Mouse (Mus musculus) heart, embryonic 10.5 days (tissue): ENCODE results near the gene 1700029F12Rik. TPM values are rescaled to one million over a fixed set of nuclear protein-coding genes. Genes with fewer than 3 reads are reported as not detected.
A peak's percentile ranks its signal among the peaks of the same experiment; 100 is the strongest.
"Not testable (repeated sequence)": the region's sequence is repeated elsewhere in the genome, so short reads cannot be mapped to it uniquely, and the experiment has no call there.

Experiments used
- DNase-seq: peaks from one replicate; pipeline ENCODE4 v3.0.0-alpha.2; 2017; ENCODE audit warnings: low spot score
- H3K27ac ChIP-seq: fragments of 300-500 bp; sonication (generic); 2 replicates; pipeline ENCODE4 v1.5.1; 2016; ENCODE audit warnings: mild to moderate bottlenecking
- H3K27me3 ChIP-seq: fragments of 300-500 bp; sonication (generic); 2 replicates; pipeline ENCODE4 v1.6.1; 2016; ENCODE audit warnings: mild to moderate bottlenecking; ENCODE audit not compliant: poor library complexity, insufficient read depth, severe bottlenecking
- H3K36me3 ChIP-seq: fragments of 300-500 bp; sonication (generic); 2 replicates; pipeline ENCODE4 v1.6.1; 2016; ENCODE audit warnings: mild to moderate bottlenecking, moderate library complexity
- H3K4me1 ChIP-seq: fragments of 300-500 bp; sonication (generic); 2 replicates; pipeline ENCODE4 v1.6.1; 2016; ENCODE audit warnings: mild to moderate bottlenecking
- H3K4me3 ChIP-seq: fragments of 300-500 bp; sonication (generic); 2 replicates; pipeline ENCODE4 v1.5.1; 2016; ENCODE audit warnings: mild to moderate bottlenecking, moderate library complexity
- H3K9me3 ChIP-seq: fragments of 300-500 bp; sonication (generic); 2 replicates; pipeline ENCODE4 v1.6.1; 2016; ENCODE audit warnings: mild to moderate bottlenecking, moderate library complexity
- WGBS: fragments of 180-500 bp; shearing (Covaris S2); methylation state at CpG from one replicate; pipeline ENCODE4 v1.1.7; 2016; 5-methylcytosine and 5-hydroxymethylcytosine counted together
- polyA plus RNA-seq: library from polyadenylated mRNA; unstranded; fragments of >200 nt; fragmentation: Nextera tagmentation; extraction: Ambion mirVana; gene quantifications from 2 replicates; pipeline ENCODE4 v1.2.1, GENCODE M21; 2016

1700029F12Rik gene
- polyA plus RNA-seq, 1 experiment from 2014 or later: not detected

- H3K27me3 ChIP-seq, H3K9me3 ChIP-seq, H3K36me3 ChIP-seq, H3K4me3 ChIP-seq, DNase-seq: not testable (repeated sequence)
- Histone ChIP-seq H3K4me1 (peaks cover 19% of the 10 kb centered on the region), H3K27ac (peak overlapping the region; percentile 54; the same call in 1 of the 2 replicates)
- 39% methylated on average over 18 of the region's 18 CpGs for WGBS
Observed at GRCm38 (mm10) chr13:97064844-97065621, 30.9 kb upstream of the 1700029F12Rik start.

GRCm38 (mm10) chr13:97064413-97064812 lies 30.3 kb upstream of the 1700029F12Rik start:
- no peak for DNase-seq
- H3K4me3 ChIP-seq: no peak overlapping the region
- no peaks in the 10 kb centered on the region for H3K27me3 ChIP-seq
- H3K27ac ChIP-seq: peak overlapping the region; percentile 54; the same call in 1 of the 2 replicates
- no peaks in the 10 kb centered on the region for H3K9me3 ChIP-seq
- WGBS: 48% methylated on average over 3 of the region's 3 CpGs
- H3K4me1 ChIP-seq: peaks cover 15% of the 10 kb centered on the region
- H3K36me3 ChIP-seq: no peaks in the 10 kb centered on the region

GRCm38 (mm10) chr13:97063431-97063830 lies 29.3 kb upstream of the 1700029F12Rik start:
- DNase-seq: no peak
- Histone ChIP-seq H3K27ac (no peak overlapping the region), H3K4me3 (no peak overlapping the region), H3K27me3 (no peaks in the 10 kb centered on the region), H3K9me3 (no peaks in the 10 kb centered on the region), H3K4me1 (peaks cover 15% of the 10 kb centered on the region), H3K36me3 (no peaks in the 10 kb centered on the region)
- 69% methylated on average over 2 of the region's 2 CpGs for WGBS

- Histone ChIP-seq H3K27me3 (no peaks in the 10 kb centered on the region), H3K36me3 (no peaks in the 10 kb centered on the region), H3K4me3 (no peak overlapping the region), H3K27ac (no peak overlapping the region), H3K4me1 (peaks cover 13% of the 10 kb centered on the region), H3K9me3 (no peaks in the 10 kb centered on the region)
- 79% methylated on average over 3 of the region's 3 CpGs for WGBS
- DNase-seq: no peak
Observed at GRCm38 (mm10) chr13:97062151-97062550, 28.0 kb upstream of the 1700029F12Rik start.

GRCm38 (mm10) chr13:97060331-97060730 lies 26.2 kb upstream of the 1700029F12Rik start:
- WGBS: 58% methylated on average over 3 of the region's 8 CpGs
- no peak for DNase-seq
- H3K4me1 ChIP-seq: peaks cover 13% of the 10 kb centered on the region
- no peaks in the 10 kb centered on the region for H3K27me3 ChIP-seq
- H3K9me3 ChIP-seq: no peaks in the 10 kb centered on the region
- H3K27ac ChIP-seq: no peak overlapping the region
- no peak overlapping the region for H3K4me3 ChIP-seq
- no peaks in the 10 kb centered on the region for H3K36me3 ChIP-seq

- no peak for DNase-seq
- no peaks in the 10 kb centered on the region for H3K36me3 ChIP-seq
- WGBS: 89% methylated on average over 6 of the region's 6 CpGs
- H3K4me3 ChIP-seq: no peak overlapping the region
- no peaks in the 10 kb centered on the region for H3K27me3 ChIP-seq
- peaks cover 12% of the 10 kb centered on the region for H3K4me1 ChIP-seq
- H3K9me3 ChIP-seq: no peaks in the 10 kb centered on the region
- no peak overlapping the region for H3K27ac ChIP-seq
Observed at GRCm38 (mm10) chr13:97059746-97060145, 25.6 kb upstream of the 1700029F12Rik start.

- Histone ChIP-seq H3K27ac (0 out of 2 replicates have a peak overlapping the region, but pooled peaks have one; percentile 36), H3K4me3 (no peak overlapping the region), H3K36me3 (no peaks in the 10 kb centered on the region), H3K4me1 (peaks cover 5% of the 10 kb centered on the region; the same call in 1 of the 2 replicates), H3K9me3 (no peaks in the 10 kb centered on the region), H3K27me3 (no peaks in the 10 kb centered on the region)
- WGBS: 47% methylated on average over 4 of the region's 4 CpGs
- DNase-seq: no peak
Observed at GRCm38 (mm10) chr13:97057817-97058216, 23.7 kb upstream of the 1700029F12Rik start.

GRCm38 (mm10) chr13:97053844-97054243 lies 19.7 kb upstream of the 1700029F12Rik start:
- DNase-seq: no peak
- Histone ChIP-seq H3K4me3 (no peak overlapping the region), H3K4me1 (peaks cover 5% of the 10 kb centered on the region; the same call in 1 of the 2 replicates), H3K36me3 (no peaks in the 10 kb centered on the region), H3K9me3 (no peaks in the 10 kb centered on the region), H3K27ac (no peak overlapping the region), H3K27me3 (no peaks in the 10 kb centered on the region)
- 77% methylated on average over 8 of the region's 8 CpGs for WGBS

- H3K27ac ChIP-seq: no peak overlapping the region
- no peaks in the 10 kb centered on the region for H3K36me3 ChIP-seq
- no peak for DNase-seq
- 12% methylated on average over 11 of the region's 11 CpGs for WGBS
- H3K27me3 ChIP-seq: no peaks in the 10 kb centered on the region
- H3K4me1 ChIP-seq: peaks cover 1% of the 10 kb centered on the region; the same call in 1 of the 2 replicates
- H3K4me3 ChIP-seq: no peak overlapping the region
- H3K9me3 ChIP-seq: no peaks in the 10 kb centered on the region
Observed at GRCm38 (mm10) chr13:97052667-97053066, 18.5 kb upstream of the 1700029F12Rik start.

GRCm38 (mm10) chr13:97051158-97051557 lies 17.0 kb upstream of the 1700029F12Rik start:
- H3K9me3 ChIP-seq: no peaks in the 10 kb centered on the region
- no peak for DNase-seq
- no peaks in the 10 kb centered on the region for H3K4me1 ChIP-seq
- 71% methylated on average over 6 of the region's 6 CpGs for WGBS
- no peak overlapping the region for H3K27ac ChIP-seq
- no peaks in the 10 kb centered on the region for H3K27me3 ChIP-seq
- H3K4me3 ChIP-seq: no peak overlapping the region
- no peaks in the 10 kb centered on the region for H3K36me3 ChIP-seq

GRCm38 (mm10) chr13:97030075-97030474 lies 4.1 kb downstream of the 1700029F12Rik start:
- DNase-seq: no peak
- H3K4me1 ChIP-seq: no peaks in the 10 kb centered on the region
- no peaks in the 10 kb centered on the region for H3K27me3 ChIP-seq
- no peak overlapping the region for H3K27ac ChIP-seq
- no peaks in the 10 kb centered on the region for H3K9me3 ChIP-seq
- no peak overlapping the region for H3K4me3 ChIP-seq
- no peaks in the 10 kb centered on the region for H3K36me3 ChIP-seq
- 83% methylated on average over 13 of the region's 13 CpGs for WGBS

GRCm38 (mm10) chr13:97021906-97022305 lies 12.3 kb downstream of the 1700029F12Rik start:
- DNase-seq: no peak
- WGBS: 15% methylated on average over 4 of the region's 4 CpGs
- H3K4me1 ChIP-seq: peaks cover 16% of the 10 kb centered on the region
- no peaks in the 10 kb centered on the region for H3K27me3 ChIP-seq
- H3K36me3 ChIP-seq: no peaks in the 10 kb centered on the region
- peak overlapping the region; percentile 7; the same call in 1 of the 2 replicates for H3K27ac ChIP-seq
- no peak overlapping the region for H3K4me3 ChIP-seq
- H3K9me3 ChIP-seq: no peaks in the 10 kb centered on the region

- no peaks in the 10 kb centered on the region for H3K27me3 ChIP-seq
- H3K27ac ChIP-seq: no peak overlapping the region
- no peaks in the 10 kb centered on the region for H3K9me3 ChIP-seq
- H3K4me3 ChIP-seq: no peak overlapping the region
- H3K4me1 ChIP-seq: peaks cover 16% of the 10 kb centered on the region
- no peak for DNase-seq
- no peaks in the 10 kb centered on the region for H3K36me3 ChIP-seq
- WGBS: 87% methylated on average over 5 of the region's 5 CpGs
Observed at GRCm38 (mm10) chr13:97020122-97020521, 14.0 kb downstream of the 1700029F12Rik start.
